Mouse (Mus musculus) intestine, embryonic 15.5 days (tissue): ENCODE measurements around the gene Rpl31. TPM values are rescaled to one million over a fixed set of nuclear protein-coding genes. Genes with fewer than 3 reads are reported as not detected.

ENCODE experiments used
- ATAC-seq: fragments of 200-750 bp; cut with Nextera tagmentation; 2 replicates; pipeline ENCODE4 v1.8.0; 2017; ENCODE audit warnings: moderate TSS enrichment, moderate library complexity
- H3K27ac ChIP-seq: fragments of 300-500 bp; sonication (generic); 2 replicates; pipeline ENCODE4 v1.5.1; 2015; ENCODE audit warnings: mild to moderate bottlenecking, inconsistent platforms
- H3K27me3 ChIP-seq: fragments of 300-500 bp; sonication (generic); replicated peaks from 2 replicates; pipeline ENCODE4 v1.6.1; 2015; ENCODE audit warnings: inconsistent platforms
- H3K36me3 ChIP-seq: fragments of 300-500 bp; sonication (generic); 2 replicates; pipeline ENCODE4 v1.6.1; 2015; ENCODE audit warnings: inconsistent platforms
- H3K4me1 ChIP-seq: fragments of 300-500 bp; sonication (generic); replicated peaks from 2 replicates; pipeline ENCODE4 v1.6.1; 2015; ENCODE audit warnings: inconsistent platforms
- H3K4me2 ChIP-seq: fragments of 300-500 bp; sonication (generic); replicated peaks from 2 replicates; pipeline ENCODE4 v1.6.1; 2015; ENCODE audit warnings: mild to moderate bottlenecking, inconsistent platforms
- H3K4me3 ChIP-seq: fragments of 300-500 bp; sonication (generic); replicated peaks from 2 replicates; pipeline ENCODE4 v1.5.1; 2015; ENCODE audit warnings: inconsistent platforms
- H3K9ac ChIP-seq: fragments of 300-500 bp; sonication (generic); 2 replicates; pipeline ENCODE4 v1.6.1; 2015; ENCODE audit warnings: inconsistent platforms
- H3K9me3 ChIP-seq: fragments of 300-500 bp; sonication (generic); 2 replicates; pipeline ENCODE4 v1.6.1; 2016; ENCODE audit warnings: inconsistent platforms
- WGBS: fragments of 180-500 bp; shearing (Covaris S2); methylation state at CpG from one replicate; pipeline ENCODE4 v1.1.7; 2015; 5-methylcytosine and 5-hydroxymethylcytosine counted together
- polyA plus RNA-seq: library from polyadenylated mRNA; unstranded; fragments of >200 nt; fragmentation: Nextera tagmentation; extraction: Ambion mirVana; gene quantifications from 2 replicates; pipeline ENCODE4 v1.2.1, GENCODE M21; 2015

Rpl31 gene
- polyA plus RNA-seq, result 528 and 550 TPM in 2 replicates

GRCm38 (mm10) chr1:39367601-39368266 is at the start of gene Rpl31:
Rpl31 (plus strand) TSS chr1:39367842.
- peak; percentile 99 for ATAC-seq
- Histone ChIP-seq H3K4me3 (peak within 1 kb of the TSS; percentile 60), H3K36me3 (peaks cover 25% of the 10 kb centered on the region), H3K9me3 (no peaks in the 10 kb centered on the region), H3K27me3 (no peaks in the 10 kb centered on the region), H3K4me1 (peaks cover 14% of the 10 kb centered on the region), H3K4me2 (peak within 1 kb of the TSS; percentile 67), H3K27ac (peak within 1 kb of the TSS; percentile 91), H3K9ac (peak within 1 kb of the TSS; percentile 83)
- under 1% methylated on average over 62 of the region's 62 CpGs for WGBS

GRCm38 (mm10) chr1:39317935-39318334 is 49.7 kb upstream of the Rpl31 start:
- H3K27me3 ChIP-seq, result no peaks in the 10 kb centered on the region
- H3K4me1 ChIP-seq, result no peaks in the 10 kb centered on the region
- H3K9ac ChIP-seq, result no peak overlapping the region
- no peaks in the 10 kb centered on the region for H3K36me3 ChIP-seq
- no peak for ATAC-seq
- no peak overlapping the region for H3K4me3 ChIP-seq
- no peaks in the 10 kb centered on the region for H3K9me3 ChIP-seq
- WGBS, result 80% methylated on average over 2 of the region's 2 CpGs
- H3K27ac ChIP-seq, result no peak overlapping the region
- no peak overlapping the region for H3K4me2 ChIP-seq

GRCm38 (mm10) chr1:39318870-39319269 is 48.8 kb upstream of the Rpl31 start:
- Histone ChIP-seq H3K4me1 (no peaks in the 10 kb centered on the region), H3K27ac (no peak overlapping the region), H3K4me3 (no peak overlapping the region), H3K9ac (no peak overlapping the region), H3K36me3 (no peaks in the 10 kb centered on the region), H3K27me3 (no peaks in the 10 kb centered on the region), H3K4me2 (no peak overlapping the region), H3K9me3 (no peaks in the 10 kb centered on the region)
- 74% methylated on average over 7 of the region's 7 CpGs for WGBS
- ATAC-seq, result no peak

GRCm38 (mm10) chr1:39321954-39322353 is 45.7 kb upstream of the Rpl31 start:
- 54% methylated on average over 6 of the region's 6 CpGs for WGBS
- H3K36me3 ChIP-seq, result no peaks in the 10 kb centered on the region

GRCm38 (mm10) chr1:39325228-39325627 is 42.4 kb upstream of the Rpl31 start:
- no peaks in the 10 kb centered on the region for H3K9me3 ChIP-seq
- H3K27ac ChIP-seq, result no peak overlapping the region
- H3K4me2 ChIP-seq, result no peak overlapping the region
- ATAC-seq, result no peak
- no peaks in the 10 kb centered on the region for H3K4me1 ChIP-seq
- H3K27me3 ChIP-seq, result no peaks in the 10 kb centered on the region
- H3K4me3 ChIP-seq, result no peak overlapping the region
- 88% methylated on average over 6 of the region's 6 CpGs for WGBS
- no peak overlapping the region for H3K9ac ChIP-seq
- no peaks in the 10 kb centered on the region for H3K36me3 ChIP-seq

More at GRCm38 (mm10) chr1:39321954-39322353, 45.7 kb upstream of the Rpl31 start:
- H3K9ac ChIP-seq, result no peak overlapping the region
- H3K4me2 ChIP-seq, result no peak overlapping the region
- H3K27me3 ChIP-seq, result no peaks in the 10 kb centered on the region
- no peaks in the 10 kb centered on the region for H3K9me3 ChIP-seq
- H3K4me3 ChIP-seq, result no peak overlapping the region
- ATAC-seq, result no peak
- H3K27ac ChIP-seq, result no peak overlapping the region
- H3K4me1 ChIP-seq, result no peaks in the 10 kb centered on the region

GRCm38 (mm10) chr1:39327546-39327945 is 40.1 kb upstream of the Rpl31 start:
- Histone ChIP-seq H3K9me3 (no peaks in the 10 kb centered on the region), H3K4me3 (no peak overlapping the region), H3K9ac (no peak overlapping the region), H3K4me1 (no peaks in the 10 kb centered on the region), H3K27me3 (no peaks in the 10 kb centered on the region), H3K27ac (no peak overlapping the region), H3K36me3 (no peaks in the 10 kb centered on the region), H3K4me2 (no peak overlapping the region)
- WGBS, result 79% methylated on average over 7 of the region's 7 CpGs
- ATAC-seq, result no peak

GRCm38 (mm10) chr1:39330857-39331594 is 36.6 kb upstream of the Rpl31 start:
- 71% methylated on average over 7 of the region's 7 CpGs for WGBS
- Histone ChIP-seq H3K27me3 (no peaks in the 10 kb centered on the region), H3K9ac (no peak overlapping the region), H3K4me1 (no peaks in the 10 kb centered on the region), H3K4me3 (no peak overlapping the region), H3K36me3 (no peaks in the 10 kb centered on the region), H3K4me2 (no peak overlapping the region), H3K9me3 (no peaks in the 10 kb centered on the region), H3K27ac (no peak overlapping the region)
- ATAC-seq, result peak; percentile 57

GRCm38 (mm10) chr1:39332456-39332855 is 35.2 kb upstream of the Rpl31 start:
- Histone ChIP-seq H3K4me3 (no peak overlapping the region), H3K9ac (no peak overlapping the region), H3K27ac (no peak overlapping the region), H3K36me3 (no peaks in the 10 kb centered on the region), H3K27me3 (no peaks in the 10 kb centered on the region), H3K4me1 (no peaks in the 10 kb centered on the region), H3K4me2 (no peak overlapping the region), H3K9me3 (no peaks in the 10 kb centered on the region)
- WGBS, result 67% methylated on average over 4 of the region's 4 CpGs
- ATAC-seq, result peak; percentile 77

- ATAC-seq, result 0 out of 2 replicates have a peak, but pooled peaks have one; percentile 20
- no peaks in the 10 kb centered on the region for H3K36me3 ChIP-seq
These were observed 32.0 kb upstream of the Rpl31 start for GRCm38 (mm10) chr1:39335561-39336196.

GRCm38 (mm10) chr1:39336788-39337187 is 30.9 kb upstream of the Rpl31 start:
- Histone ChIP-seq H3K9ac (no peak overlapping the region), H3K27me3 (no peaks in the 10 kb centered on the region), H3K4me3 (no peak overlapping the region), H3K27ac (no peak overlapping the region), H3K4me1 (no peaks in the 10 kb centered on the region), H3K4me2 (no peak overlapping the region), H3K9me3 (no peaks in the 10 kb centered on the region), H3K36me3 (no peaks in the 10 kb centered on the region)
- 88% methylated on average over 8 of the region's 8 CpGs for WGBS
- ATAC-seq, result no peak

More at GRCm38 (mm10) chr1:39335561-39336196, 32.0 kb upstream of the Rpl31 start:
- Histone ChIP-seq H3K4me3 (no peak overlapping the region), H3K27me3 (no peaks in the 10 kb centered on the region), H3K9ac (no peak overlapping the region), H3K4me1 (no peaks in the 10 kb centered on the region), H3K27ac (no peak overlapping the region), H3K9me3 (no peaks in the 10 kb centered on the region), H3K4me2 (0 out of 2 replicates have a peak overlapping the region, but pooled peaks have one; percentile 2)
- WGBS, result 27% methylated on average over 15 of the region's 15 CpGs

GRCm38 (mm10) chr1:39338831-39339230 is 28.8 kb upstream of the Rpl31 start:
- Histone ChIP-seq H3K4me1 (no peaks in the 10 kb centered on the region), H3K27ac (no peak overlapping the region), H3K4me3 (no peak overlapping the region), H3K27me3 (no peaks in the 10 kb centered on the region), H3K4me2 (no peak overlapping the region), H3K9ac (no peak overlapping the region), H3K9me3 (no peaks in the 10 kb centered on the region), H3K36me3 (no peaks in the 10 kb centered on the region)
- 71% methylated on average over 10 of the region's 10 CpGs for WGBS
- ATAC-seq, result no peak

- H3K4me3 ChIP-seq, result no peak overlapping the region
- H3K4me1 ChIP-seq, result no peaks in the 10 kb centered on the region
- no peaks in the 10 kb centered on the region for H3K36me3 ChIP-seq
- no peak overlapping the region for H3K27ac ChIP-seq
- peak; percentile 76 for ATAC-seq
- no peak overlapping the region for H3K9ac ChIP-seq
- H3K9me3 ChIP-seq, result no peaks in the 10 kb centered on the region
- 33% methylated on average over 5 of the region's 5 CpGs for WGBS
- no peaks in the 10 kb centered on the region for H3K27me3 ChIP-seq
- H3K4me2 ChIP-seq, result no peak overlapping the region
These were observed 28.2 kb upstream of the Rpl31 start for GRCm38 (mm10) chr1:39339455-39339854.
